Mouse (Mus musculus): ENCODE data around the gene 1700008O03Rik.

DNA sequence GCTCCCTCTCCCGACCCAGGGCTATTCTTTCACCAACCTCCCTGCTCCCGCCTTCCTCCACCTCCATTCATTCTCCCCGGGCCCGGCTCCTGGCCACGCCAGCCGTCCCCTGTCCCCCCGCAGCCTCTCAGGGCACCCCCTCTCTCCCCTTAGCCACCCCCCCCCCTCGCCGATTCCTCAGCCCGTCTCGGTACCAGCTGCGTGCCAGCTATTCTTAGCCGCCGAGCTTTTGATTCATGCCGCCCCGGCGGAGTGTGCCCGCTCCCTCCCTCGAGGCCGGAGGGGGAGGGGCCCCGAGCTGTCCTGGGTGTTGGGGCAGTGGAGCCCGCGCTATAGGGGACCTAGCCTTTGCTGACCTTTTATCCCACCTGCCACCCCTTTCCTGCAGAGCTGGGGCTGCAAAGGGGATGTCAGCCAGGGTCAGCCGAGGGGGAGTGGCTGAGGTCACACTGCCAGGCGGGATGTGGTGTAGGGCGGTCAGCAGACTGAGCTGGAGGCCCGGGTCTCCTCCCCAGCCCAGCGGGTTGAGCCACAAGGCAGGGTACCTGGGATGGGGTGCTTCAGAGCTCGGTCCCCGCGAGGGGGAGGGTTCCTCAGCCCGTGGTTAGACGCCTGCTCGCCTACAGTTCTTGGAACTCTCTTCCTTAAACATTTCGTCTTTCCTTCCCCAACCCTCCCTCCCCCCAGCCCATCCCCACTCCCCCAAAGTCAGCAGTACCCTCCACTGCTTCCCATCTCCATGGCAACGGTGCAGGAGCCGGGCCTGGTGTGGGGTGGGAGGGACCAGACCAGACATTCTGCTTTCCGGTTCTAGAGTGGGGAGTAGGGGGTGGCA lies 74.5 kb downstream of the 1700008O03Rik start:
- TF ChIP-seq CTCF (IDR thresholded peaks at IDR 0.05 in 2 of 3, conservative IDR thresholded peaks at IDR 0.05 in 1 of 3; ENCODE audit: control insufficient read depth in 1 of 3, insufficient read depth in 1 of 3, low read depth in 2 of 3, low read length in 3 of 3, poor library complexity in 1 of 3, severe bottlenecking in 1 of 3): no peak
- TF ChIP-seq UBTF (IDR thresholded peaks at IDR 0.05; ENCODE audit: borderline replicate concordance, insufficient read depth, low read depth, low read length): no peak
- TF ChIP-seq POLR2A (IDR thresholded peaks at IDR 0.05; ENCODE audit: control insufficient read depth in 1 of 2, insufficient read depth in 1 of 2, low read depth in 1 of 2, low read length in 2 of 2, poor library complexity in 1 of 2): no peak
- TF ChIP-seq TCF12 (IDR thresholded peaks at IDR 0.05; ENCODE audit: low read depth, low read length): no peak
- no peak for TF ChIP-seq MAZ (IDR thresholded peaks at IDR 0.05; ENCODE audit: low read depth, low read length)
